Mouse (Mus musculus): ENCODE data around the gene Ubald1.

DNA sequence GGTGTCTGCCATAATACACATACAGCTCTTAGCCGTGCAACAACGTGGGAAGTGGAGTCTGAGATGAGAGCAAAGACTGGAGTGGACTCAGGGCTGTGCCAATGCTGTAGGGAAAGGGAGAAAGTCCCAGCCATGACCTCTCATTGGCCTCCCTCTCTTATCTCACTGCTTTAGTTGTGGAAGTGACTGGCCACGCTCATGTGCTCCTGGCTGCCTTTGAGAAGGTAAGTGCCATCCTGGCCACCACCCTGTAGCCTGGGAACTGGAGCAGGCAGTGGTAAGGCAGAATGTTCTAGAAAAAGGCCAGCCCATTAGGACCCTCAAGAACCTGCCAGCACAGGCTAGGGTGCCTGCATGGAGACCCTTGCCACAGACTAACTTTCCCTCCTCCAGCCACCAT, 35.8 kb upstream of the Ubald1 start:
- TF ChIP-seq CTCF (IDR thresholded peaks at IDR 0.05; ENCODE audit: low read depth) (no peak), EP300 (IDR thresholded peaks at IDR 0.05; ENCODE audit: low read depth) (no peak)

Data from heart, postnatal 0 days (tissue).